8 mouse cellular contexts compared by ENCODE assay signal in genomic region chr3:51365517-51365882, GRCm38 (mm10). TPM values are rescaled to one million over a fixed set of nuclear protein-coding genes. Genes with fewer than 3 reads are reported as not detected.
DNase-seq lines count a peak whose midpoint lies in the region; ATAC-seq lines count a peak whose summit lies in the region.

No protein-coding gene starts in this region.

- WGBS in kidney, embryonic 15.5 days: 12% methylated on average over 3 of the region's 3 CpGs
- 8% methylated on average over 3 of the region's 3 CpGs for WGBS in embryonic facial prominence, embryonic 14.5 days
- WGBS in intestine, embryonic 14.5 days: 7% methylated on average over 3 of the region's 3 CpGs
- WGBS in midbrain, embryonic 16.5 days: 10% methylated on average over 3 of the region's 3 CpGs

- DNase-seq in kidney, postnatal 4 days: no peak
- DNase-seq in embryonic facial prominence, embryonic 14.5 days (ENCODE audit: low spot score): no peak
- no peak for DNase-seq in intestine, embryonic 14.5 days (ENCODE audit: low spot score)
- DNase-seq in retina, postnatal 1 day: no peak
- no peak for DNase-seq in retina, embryonic 14.5 days (ENCODE audit: low spot score)
- no peak for DNase-seq in cerebellum, adult 8-10 months

- H3K36me3 ChIP-seq in kidney, embryonic 15.5 days: no peaks in the 10 kb centered on the region
- H3K36me3 ChIP-seq in embryonic facial prominence, embryonic 14.5 days (ENCODE audit: control insufficient read depth, insufficient read depth, low read length): no peaks in the 10 kb centered on the region
- no peaks in the 10 kb centered on the region for H3K36me3 ChIP-seq in intestine, embryonic 14.5 days (ENCODE audit: control insufficient read depth, insufficient read depth, low read length)
- H3K36me3 ChIP-seq in midbrain, embryonic 16.5 days (ENCODE audit: control insufficient read depth, insufficient read depth, low read length): no peaks in the 10 kb centered on the region

- no peaks in the 10 kb centered on the region for H3K9me3 ChIP-seq in kidney, embryonic 15.5 days (replicated peaks)
- H3K9me3 ChIP-seq in embryonic facial prominence, embryonic 14.5 days (ENCODE audit: control insufficient read depth, low read length): no peaks in the 10 kb centered on the region
- H3K9me3 ChIP-seq in intestine, embryonic 14.5 days (ENCODE audit: control insufficient read depth, low read length): no peaks in the 10 kb centered on the region
- no peaks in the 10 kb centered on the region for H3K9me3 ChIP-seq in midbrain, embryonic 16.5 days (replicated peaks; ENCODE audit: control insufficient read depth, low read length, poor library complexity, severe bottlenecking)

- H3K9ac ChIP-seq in kidney, embryonic 15.5 days: peak overlapping the region; percentile 36; the same call in 1 of the 2 replicates
- H3K9ac ChIP-seq in embryonic facial prominence, embryonic 14.5 days (ENCODE audit: low read depth, low read length): peak overlapping the region; percentile 62
- H3K9ac ChIP-seq in intestine, embryonic 14.5 days (ENCODE audit: low read length): no peak overlapping the region
- peak overlapping the region; percentile 61 for H3K9ac ChIP-seq in midbrain, embryonic 16.5 days (ENCODE audit: low read depth, low read length)

- ATAC-seq in kidney, embryonic 15.5 days (replicated peaks; ENCODE audit: low FRiP score): no peak; the same call in 1 of the 2 replicates
- ATAC-seq in embryonic facial prominence, embryonic 14.5 days (ENCODE audit: low read depth): no peak
- no peak for ATAC-seq in intestine, embryonic 14.5 days (replicated peaks; ENCODE audit: low FRiP score, low TSS enrichment, low read depth)
- ATAC-seq in midbrain, embryonic 16.5 days: no peak; the same call in none of the 2 replicates

- peaks cover 21% of the 10 kb centered on the region for H3K4me1 ChIP-seq in kidney, embryonic 15.5 days
- 0 out of 2 replicates have a peak, but pooled peaks cover 9% of the 10 kb centered on the region for H3K4me1 ChIP-seq in embryonic facial prominence, embryonic 14.5 days (ENCODE audit: control insufficient read depth, insufficient read depth, low read length)
- H3K4me1 ChIP-seq in intestine, embryonic 14.5 days (replicated peaks; ENCODE audit: control insufficient read depth, insufficient read depth, low read length): 0 out of 2 replicates have a peak, but pooled peaks cover 4% of the 10 kb centered on the region
- peaks cover 5% of the 10 kb centered on the region for H3K4me1 ChIP-seq in midbrain, embryonic 16.5 days (ENCODE audit: control insufficient read depth, insufficient read depth, low read length)

- peak overlapping the region; percentile 52 for H3K4me3 ChIP-seq in kidney, embryonic 15.5 days (replicated peaks)
- H3K4me3 ChIP-seq in embryonic facial prominence, embryonic 14.5 days (ENCODE audit: low read depth, low read length): peak overlapping the region; percentile 47
- peak overlapping the region; percentile 49 for H3K4me3 ChIP-seq in intestine, embryonic 14.5 days (ENCODE audit: low read depth, low read length)
- H3K4me3 ChIP-seq in midbrain, embryonic 16.5 days (ENCODE audit: low read depth, low read length): peak overlapping the region; percentile 40

- peak overlapping the region; percentile 91 for H3K4me2 ChIP-seq in kidney, embryonic 15.5 days
- peak overlapping the region; percentile 78 for H3K4me2 ChIP-seq in embryonic facial prominence, embryonic 14.5 days (ENCODE audit: low read depth, low read length)
- H3K4me2 ChIP-seq in intestine, embryonic 14.5 days (ENCODE audit: low read length): peak overlapping the region; percentile 77
- H3K4me2 ChIP-seq in midbrain, embryonic 16.5 days (ENCODE audit: low read length): peak overlapping the region; percentile 75

- H3K27ac ChIP-seq in kidney, embryonic 15.5 days: no peak overlapping the region
- no peak overlapping the region for H3K27ac ChIP-seq in embryonic facial prominence, embryonic 14.5 days (replicated peaks; ENCODE audit: low read depth, low read length)
- no peak overlapping the region for H3K27ac ChIP-seq in intestine, embryonic 14.5 days (ENCODE audit: low read depth)
- H3K27ac ChIP-seq in midbrain, embryonic 16.5 days (ENCODE audit: low read length): no peak overlapping the region

- peaks cover 15% of the 10 kb centered on the region for H3K27me3 ChIP-seq in kidney, embryonic 15.5 days
- H3K27me3 ChIP-seq in embryonic facial prominence, embryonic 14.5 days (replicated peaks; ENCODE audit: control insufficient read depth, insufficient read depth, low read length): 0 out of 2 replicates have a peak, but pooled peaks cover 3% of the 10 kb centered on the region
- 0 out of 2 replicates have a peak, but pooled peaks cover 3% of the 10 kb centered on the region for H3K27me3 ChIP-seq in intestine, embryonic 14.5 days (replicated peaks; ENCODE audit: control insufficient read depth, insufficient read depth, low read length)
- H3K27me3 ChIP-seq in midbrain, embryonic 16.5 days (ENCODE audit: control insufficient read depth, insufficient read depth, low read depth, low read length): peaks cover 7% of the 10 kb centered on the region

RNA-seq across cellular contexts. Expression of gene Elf2, which starts 25.0 kb away (rescaled TPM):
- 58.2 and 73.7 TPM in 2 replicates for polyA plus RNA-seq in kidney, embryonic 15.5 days (2015; fragmentation: Nextera tagmentation; extraction: Ambion mirVana)
- polyA plus RNA-seq in embryonic facial prominence, embryonic 14.5 days (2014; fragmentation: Nextera tagmentation; extraction: Ambion mirVana): 55.3 and 56.8 TPM in 2 replicates
- 57.4 and 65.1 TPM in 2 replicates for polyA plus RNA-seq in intestine, embryonic 14.5 days (2014; fragmentation: Nextera tagmentation; extraction: Ambion mirVana)
- polyA plus RNA-seq in midbrain, embryonic 16.5 days (2015; fragmentation: Nextera tagmentation; extraction: Ambion mirVana): 27.1 and 27.7 TPM in 2 replicates

RNA-seq across cellular contexts. Expression of gene Mgarp, which starts 31.0 kb away (rescaled TPM):
- polyA plus RNA-seq in kidney, embryonic 15.5 days (2015; fragmentation: Nextera tagmentation; extraction: Ambion mirVana): 5.3 and 11.4 TPM in 2 replicates
- polyA plus RNA-seq in embryonic facial prominence, embryonic 14.5 days (2014; fragmentation: Nextera tagmentation; extraction: Ambion mirVana): 2.5 and 5.2 TPM in 2 replicates
- polyA plus RNA-seq in intestine, embryonic 14.5 days (2014; fragmentation: Nextera tagmentation; extraction: Ambion mirVana): 4.6 and 4.8 TPM in 2 replicates
- 0.39 and 0.82 TPM in 2 replicates for polyA plus RNA-seq in midbrain, embryonic 16.5 days (2015; fragmentation: Nextera tagmentation; extraction: Ambion mirVana)

RNA-seq across cellular contexts. Expression of gene Ndufc1, which starts 43.3 kb away (rescaled TPM):
- polyA plus RNA-seq in kidney, embryonic 15.5 days (2015; fragmentation: Nextera tagmentation; extraction: Ambion mirVana): 771 and 842 TPM in 2 replicates
- 663 and 761 TPM in 2 replicates for polyA plus RNA-seq in embryonic facial prominence, embryonic 14.5 days (2014; fragmentation: Nextera tagmentation; extraction: Ambion mirVana)
- polyA plus RNA-seq in intestine, embryonic 14.5 days (2014; fragmentation: Nextera tagmentation; extraction: Ambion mirVana): 751 and 824 TPM in 2 replicates
- 680 and 706 TPM in 2 replicates for polyA plus RNA-seq in midbrain, embryonic 16.5 days (2015; fragmentation: Nextera tagmentation; extraction: Ambion mirVana)

RNA-seq across cellular contexts. Expression of gene Naa15, which starts 49.4 kb away (rescaled TPM):
- 52.3 and 54.6 TPM in 2 replicates for polyA plus RNA-seq in kidney, embryonic 15.5 days (2015; fragmentation: Nextera tagmentation; extraction: Ambion mirVana)
- 34.5 and 34.8 TPM in 2 replicates for polyA plus RNA-seq in embryonic facial prominence, embryonic 14.5 days (2014; fragmentation: Nextera tagmentation; extraction: Ambion mirVana)
- 37.3 and 42.1 TPM in 2 replicates for polyA plus RNA-seq in intestine, embryonic 14.5 days (2014; fragmentation: Nextera tagmentation; extraction: Ambion mirVana)
- 38.2 and 41.3 TPM in 2 replicates for polyA plus RNA-seq in midbrain, embryonic 16.5 days (2015; fragmentation: Nextera tagmentation; extraction: Ambion mirVana)
